Mouse (Mus musculus): ENCODE results near the gene Gpsm1.

- TF ChIP-seq CTCF (IDR thresholded peaks at IDR 0.05; ENCODE audit: extremely low read depth, insufficient read depth, low read length) (no peak), POLR2A (IDR thresholded peaks at IDR 0.05; ENCODE audit: extremely low read depth, insufficient read depth, low read length) (no peak)
These were observed 44.7 kb downstream of the Gpsm1 start for GRCm38 (mm10) chr2:26359983-26360382.

Measured in cortical plate, adult 2 months (tissue).